Mouse (Mus musculus) megakaryocyte-erythroid progenitor cell, adult 5-6 weeks (primary cell): Measurements from ENCODE around the gene Adam8. TPM values are rescaled to one million over a fixed set of nuclear protein-coding genes. Genes with fewer than 3 reads are reported as not detected.

ENCODE experiments used
- ATAC-seq: replicated peaks from 2 replicates; pipeline ENCODE4 v1.8.0; 2016; ENCODE audit warnings: mild to moderate bottlenecking, inconsistent platforms; ENCODE audit not compliant: severe bottlenecking, poor library complexity, low FRiP score, low TSS enrichment
- total RNA-seq, 2 experiments: library from RNA; stranded (forward) in 1 of 2; stranded (reverse) in 1 of 2; fragments of 200-1000, 215-1000 nt in 1 of 2; fragments of >200 nt in 1 of 2; fragmentation: Nextera tagmentation in 1 of 2; gene quantifications; 2 replicates each; pipeline ENCODE4 v1.2.3; 2014 to 2017

The Adam8 gene
- total RNA-seq, 2 experiments from 2014 or later: 1.5 to 2.6 TPM

DNA sequence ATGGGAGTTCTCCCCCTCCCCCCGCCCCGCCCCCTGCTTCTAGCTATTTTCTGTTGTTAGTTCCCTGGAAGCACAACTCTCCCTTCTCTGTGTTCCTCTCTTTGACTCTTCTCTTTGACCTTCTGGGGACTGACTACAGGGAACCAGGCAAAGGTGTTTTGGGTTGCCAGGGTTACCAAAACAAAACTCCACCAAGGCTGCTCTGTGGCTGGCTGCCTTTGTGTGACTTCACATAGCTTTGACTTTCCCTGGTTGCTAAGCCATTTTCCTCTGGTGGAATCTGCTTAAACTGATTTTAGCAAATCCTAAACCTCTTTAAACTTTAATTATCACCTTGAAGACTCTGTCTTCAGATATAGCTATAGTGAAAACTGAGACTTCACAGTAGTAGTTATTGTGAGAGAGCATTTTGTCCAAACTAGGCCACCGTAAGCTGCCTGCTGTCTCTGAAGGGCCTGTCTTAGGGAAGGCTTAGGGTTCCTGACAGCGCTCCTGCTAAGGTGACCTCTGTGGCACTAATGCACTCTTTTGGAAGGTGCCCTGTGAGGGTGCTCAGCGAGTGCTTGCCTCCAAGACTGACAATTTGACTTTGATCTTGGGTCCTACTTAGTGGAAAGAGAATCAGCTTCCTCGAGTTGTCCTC is 40.2 kb downstream of the Adam8 start:
- ATAC-seq: no peak

DNA sequence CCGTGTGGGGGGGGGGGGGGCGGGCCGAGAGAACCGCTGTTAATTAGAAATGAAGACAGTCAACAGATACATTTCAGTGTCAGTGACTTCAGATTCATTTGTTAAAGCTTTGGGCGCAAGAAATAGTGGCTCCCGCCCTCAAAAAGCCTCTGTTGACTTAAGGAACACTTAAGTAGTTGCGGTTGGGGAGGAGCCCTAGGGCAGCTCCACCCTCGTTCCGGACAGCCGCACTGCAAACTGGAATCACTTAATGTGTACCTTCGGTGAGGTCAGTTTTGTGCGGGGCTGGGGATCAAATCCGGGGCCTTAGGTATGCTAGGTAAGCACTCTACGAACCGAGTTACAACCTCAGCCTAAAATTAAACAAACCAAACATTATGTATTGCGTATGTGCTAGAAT is 41.3 kb downstream of the Adam8 start:
- ATAC-seq: peak; percentile 31; the same call in 1 of the 2 replicates

DNA sequence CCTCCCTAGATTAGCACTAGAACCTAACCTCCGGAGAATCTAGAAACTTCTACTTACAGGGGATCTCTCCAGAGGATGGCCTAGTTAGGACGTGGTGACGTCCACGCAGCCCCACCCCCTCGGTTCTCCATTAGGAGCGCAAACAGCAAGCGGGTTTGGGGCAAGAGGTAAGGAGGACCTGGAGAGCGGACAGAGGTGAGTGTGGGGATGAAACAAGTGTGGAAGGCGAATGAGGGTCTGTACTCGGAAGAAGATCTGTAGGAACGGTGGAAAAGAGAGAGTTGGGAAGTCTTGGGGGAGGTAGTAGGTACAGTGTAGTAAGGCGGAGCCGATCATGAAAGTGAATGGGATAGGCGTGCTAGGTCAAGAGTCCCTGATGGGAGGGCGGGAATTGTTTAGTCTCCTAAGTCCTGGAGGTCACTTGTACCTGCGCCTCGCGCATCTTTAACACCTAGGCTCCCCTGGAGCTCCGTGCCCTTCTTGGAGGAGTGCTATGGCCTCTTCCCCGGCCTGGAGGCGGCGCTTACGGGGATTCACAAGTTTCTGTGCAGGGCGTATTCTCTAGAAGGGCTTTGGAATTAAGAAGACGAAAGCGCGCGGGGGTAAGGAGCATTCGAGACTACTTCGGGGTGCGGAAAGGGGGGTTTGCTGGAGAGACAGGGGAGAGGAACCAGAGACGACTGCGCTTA is 41.9 kb downstream of the Adam8 start:
- ATAC-seq: peak; percentile 78

DNA sequence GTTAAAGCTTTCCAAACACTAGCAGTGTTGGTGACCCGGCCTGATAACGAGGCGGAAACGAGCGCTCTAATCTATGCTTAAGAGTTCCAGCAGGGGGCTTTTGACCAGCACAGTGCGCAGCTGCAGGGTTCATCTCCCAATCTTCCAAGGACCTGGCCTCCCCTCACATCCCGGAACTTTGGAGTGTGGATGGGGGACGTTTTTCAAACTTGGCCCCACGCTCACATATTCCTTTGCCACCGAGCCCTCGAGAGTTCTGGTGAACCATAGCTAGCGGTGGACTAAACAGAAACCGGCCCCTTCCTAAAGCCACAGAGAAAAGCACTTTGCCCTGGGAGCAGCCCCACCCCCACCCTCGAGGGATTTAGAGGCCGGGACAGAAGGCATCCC is 42.5 kb downstream of the Adam8 start:
- peak; percentile 81 for ATAC-seq

DNA sequence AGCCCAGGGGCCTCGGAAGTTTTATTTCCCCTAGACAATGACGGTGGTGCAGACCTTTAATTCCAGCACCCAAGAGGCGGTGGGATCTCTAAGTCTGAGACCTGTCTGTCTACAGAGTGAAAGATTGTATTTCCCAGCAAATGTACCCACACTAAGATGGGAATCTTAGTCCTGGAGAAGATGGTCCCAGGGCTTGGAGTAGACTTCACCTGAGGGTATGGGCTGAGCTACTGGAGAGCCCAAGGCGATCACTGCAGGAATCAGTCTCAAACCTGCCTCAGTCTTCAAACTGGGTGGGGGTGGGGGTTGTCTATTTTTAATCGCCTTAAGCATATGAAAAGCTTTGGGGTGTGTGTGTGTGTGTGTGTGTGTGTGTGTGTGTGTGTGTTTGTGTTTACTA is 46.3 kb downstream of the Adam8 start:
- no peak for ATAC-seq

DNA sequence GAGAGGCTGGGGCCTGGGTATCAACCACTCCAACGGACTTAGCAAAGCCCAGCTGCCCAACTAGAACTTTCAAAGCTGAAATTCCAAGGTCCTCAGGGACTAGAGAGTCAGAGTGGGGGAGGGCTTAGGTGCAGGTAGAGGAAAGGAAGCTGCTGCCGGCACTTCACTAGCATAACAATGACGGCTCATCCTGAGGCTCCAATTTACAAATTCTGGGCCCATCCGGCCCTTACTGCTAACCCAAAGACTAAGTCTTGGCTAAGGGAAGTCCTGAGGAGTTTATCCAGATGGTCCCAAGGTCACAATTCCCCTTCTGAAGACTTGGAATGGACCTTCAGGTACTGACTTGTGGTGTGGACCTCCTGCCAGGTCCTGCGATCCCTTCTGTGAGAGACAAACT is 46.8 kb downstream of the Adam8 start:
- no peak for ATAC-seq

DNA sequence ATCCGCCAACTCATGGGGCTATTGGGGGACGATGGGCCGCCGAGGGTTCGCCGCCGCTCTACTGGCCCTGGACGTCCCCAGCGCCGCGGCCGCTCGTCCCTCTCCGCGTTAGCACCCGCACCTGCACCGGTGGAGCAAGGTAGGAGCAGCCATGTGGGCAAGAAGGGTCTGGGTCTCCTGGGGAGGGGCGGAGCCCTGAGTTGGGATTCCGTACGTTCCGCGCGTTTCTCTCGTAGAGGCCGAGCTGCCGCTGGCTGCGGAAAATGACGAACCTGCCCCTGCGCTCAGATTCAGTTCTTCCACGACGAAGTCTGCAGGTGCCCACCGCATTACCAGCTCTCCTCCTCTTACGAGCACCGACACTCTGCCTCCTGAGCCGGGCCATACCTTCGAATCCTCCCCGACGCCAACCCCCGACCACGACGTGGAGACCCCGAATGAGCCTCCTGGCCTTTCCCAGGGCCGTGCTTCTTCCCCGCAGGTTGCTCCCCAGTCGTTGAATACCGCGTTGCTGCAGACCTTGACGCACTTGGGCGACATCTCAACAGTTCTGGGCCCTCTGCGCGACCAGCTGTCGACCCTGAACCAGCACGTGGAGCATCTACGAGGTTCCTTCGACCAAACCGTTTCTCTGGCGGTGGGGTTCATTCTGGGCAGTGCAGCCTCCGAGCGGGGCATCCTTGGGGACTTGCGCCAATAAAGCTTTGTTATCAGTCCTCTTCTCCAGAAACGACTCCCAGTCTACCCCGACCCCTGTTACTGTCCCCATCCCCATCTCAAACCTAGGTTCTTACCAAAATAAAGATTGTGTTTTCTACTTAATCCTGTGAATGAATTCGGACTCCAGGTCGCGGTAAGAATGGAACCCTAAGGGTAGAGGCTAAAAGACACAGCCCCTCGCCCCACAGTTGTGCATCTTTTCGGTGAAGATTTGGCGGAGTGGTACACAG is 47.8 kb downstream of the Adam8 start:
- ATAC-seq: peak; percentile 12; the same call in 1 of the 2 replicates

DNA sequence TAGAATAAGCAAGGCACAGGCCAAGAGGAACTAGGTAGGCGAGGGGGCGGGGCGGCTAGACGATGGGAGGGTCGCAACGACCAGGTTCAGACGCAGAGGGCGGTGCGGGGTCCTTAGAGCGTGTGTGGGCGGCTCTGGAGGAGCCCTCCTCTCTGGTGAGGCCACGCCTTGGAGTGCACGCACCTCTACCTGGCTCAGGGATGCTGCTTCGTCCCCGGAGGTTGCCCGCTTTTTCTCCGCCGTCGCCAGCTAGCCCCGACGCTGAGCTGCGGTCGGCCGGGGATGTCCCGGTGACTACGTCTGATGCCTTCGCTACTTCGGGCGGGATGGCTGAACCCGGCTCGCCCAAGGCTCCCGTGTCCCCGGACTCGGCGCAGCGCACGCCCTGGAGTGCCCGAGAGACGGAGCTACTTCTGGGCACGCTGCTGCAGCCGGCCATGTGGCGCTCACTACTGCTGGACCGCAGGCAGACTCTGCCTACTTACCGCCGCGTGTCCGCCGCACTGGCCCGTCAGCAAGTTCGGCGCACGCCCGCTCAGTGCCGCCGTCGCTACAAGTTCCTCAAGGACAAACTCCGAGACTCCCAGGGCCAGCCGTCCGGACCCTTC is 48.6 kb downstream of the Adam8 start, which contains the start of gene Utf1:
TSS of gene Utf1 (plus strand) at position 116 of the 608 bp plus-strand sequence.
- ATAC-seq: peak; percentile 46

DNA sequence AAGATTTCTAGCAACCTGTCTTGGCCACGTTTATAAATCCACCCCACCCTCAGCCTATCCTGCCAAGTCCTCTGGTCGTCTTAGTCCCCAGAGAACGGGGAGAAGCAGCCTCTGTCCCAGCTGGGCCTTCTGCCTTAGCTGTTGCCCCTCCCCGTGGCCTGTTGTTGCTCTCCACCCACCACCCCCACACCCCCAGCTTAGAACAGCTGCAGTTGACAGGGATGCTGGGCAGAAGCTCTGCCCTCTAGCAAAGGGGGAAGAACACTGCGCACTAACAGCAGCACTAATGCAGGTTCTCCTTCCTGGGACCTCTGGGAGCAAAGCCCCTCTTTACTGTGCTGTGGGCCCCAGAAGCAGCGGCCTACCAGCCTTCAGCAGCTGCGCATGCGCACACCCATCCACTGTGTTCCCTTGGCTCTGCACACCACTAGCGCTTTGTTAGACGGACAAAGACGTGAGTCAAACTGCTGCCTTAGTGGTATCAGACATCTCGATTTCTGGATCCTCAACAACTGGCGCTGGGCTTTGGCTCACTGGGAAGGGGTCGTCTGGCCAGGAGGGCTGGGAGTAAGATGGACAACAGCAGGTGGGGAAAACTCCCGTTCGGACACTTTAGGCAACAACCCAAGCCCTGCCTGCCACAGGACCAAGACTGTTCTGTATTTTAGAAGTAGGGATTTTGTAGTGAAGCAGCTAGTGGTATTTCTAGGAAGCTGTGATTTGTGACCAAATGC is 51.7 kb downstream of the Adam8 start:
- no peak for ATAC-seq

DNA sequence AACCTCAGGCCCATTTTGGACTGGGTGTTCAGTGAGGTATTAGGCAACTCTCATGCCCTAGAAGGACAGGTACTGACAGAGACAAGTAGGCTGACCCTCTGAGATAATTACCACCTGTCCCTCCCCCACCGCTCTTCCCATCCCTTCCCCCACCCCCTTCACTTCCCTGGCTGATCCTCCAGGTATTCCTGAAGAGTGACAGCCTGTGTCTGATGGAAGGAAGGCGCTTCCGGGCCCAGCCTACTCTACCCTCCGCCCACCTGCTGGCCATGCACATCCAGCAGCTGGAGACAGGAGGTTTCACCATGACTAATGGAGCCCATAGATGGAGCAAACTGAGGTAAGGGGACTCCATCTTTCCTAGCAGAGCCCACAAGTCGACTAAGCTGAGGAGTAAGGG is 54.6 kb downstream of the Adam8 start:
- ATAC-seq: no peak

DNA sequence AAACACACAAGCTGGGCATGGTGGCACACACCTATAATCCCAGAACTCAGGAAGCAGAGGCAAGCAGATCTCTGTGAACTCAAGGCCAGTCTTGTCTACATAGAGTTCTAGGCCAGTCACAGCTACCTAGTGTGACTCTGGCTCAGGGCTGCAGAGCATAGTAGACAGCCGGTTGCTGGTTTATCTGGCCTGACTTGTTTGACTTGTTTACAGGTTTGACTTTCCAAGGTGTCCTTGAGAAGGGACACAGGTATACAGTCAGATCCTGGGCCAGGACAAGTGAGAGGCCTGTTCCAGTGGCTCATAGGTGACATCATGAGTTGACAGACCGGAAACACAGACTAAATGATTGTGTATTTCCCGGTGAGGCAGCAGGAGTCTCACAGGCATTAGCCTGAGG is 55.2 kb downstream of the Adam8 start:
- ATAC-seq: no peak

DNA sequence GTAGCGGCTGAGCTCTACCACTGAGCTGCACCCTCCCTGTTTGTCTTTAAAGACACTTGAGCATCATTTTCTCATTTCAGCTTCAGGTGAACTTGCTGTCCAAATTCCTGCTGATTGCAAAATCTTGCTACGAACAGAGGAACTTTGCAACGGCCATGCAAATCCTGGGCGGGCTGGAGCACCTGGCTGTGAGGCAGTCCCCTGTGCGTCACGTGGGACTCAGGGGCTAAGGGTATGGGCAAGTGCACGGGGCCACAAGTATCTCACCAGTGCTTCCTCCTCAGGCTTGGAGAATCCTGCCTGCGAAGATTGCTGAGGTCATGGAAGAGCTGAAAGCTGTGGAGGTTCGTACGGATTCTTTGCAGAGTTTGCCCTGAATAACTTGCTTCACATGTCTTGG is 55.7 kb downstream of the Adam8 start:
- ATAC-seq: no peak

DNA sequence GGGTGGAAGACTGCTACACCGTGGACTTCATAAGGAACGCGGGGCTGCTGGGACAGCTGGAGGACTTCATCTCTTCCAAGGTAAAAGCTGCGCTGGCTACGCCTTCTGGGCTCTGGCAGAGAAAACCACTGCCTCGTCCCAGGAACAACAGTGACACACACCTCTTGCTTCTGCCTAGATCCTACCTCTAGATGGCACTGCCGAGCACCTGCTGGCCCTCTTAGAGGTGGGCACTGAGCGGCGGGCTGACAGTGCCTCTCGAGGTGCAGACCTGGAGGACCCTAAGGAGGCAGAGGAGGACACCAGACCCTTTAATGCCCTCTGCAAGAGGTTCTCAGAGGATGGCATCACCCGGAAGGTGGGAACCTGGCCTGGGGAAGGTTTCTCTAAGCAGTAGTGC is 61.6 kb downstream of the Adam8 start:
- ATAC-seq: peak; percentile 88

Other genes with a start within 250 kb of the Adam8 start
- gene Adgra1, start 158.4 kb downstream of the Adam8 start, total RNA-seq (2014; fragmentation: Nextera tagmentation): not detected in 2 replicates
- gene Adgra1, start 158.4 kb downstream of the Adam8 start, total RNA-seq (2017): not detected in 2 replicates
- gene Kndc1, start 97.9 kb downstream of the Adam8 start, total RNA-seq (2014; fragmentation: Nextera tagmentation): not detected in 2 replicates
- not detected in 2 replicates for gene Kndc1, start 97.9 kb downstream of the Adam8 start, total RNA-seq (2017)
- gene Utf1, start 48.8 kb downstream of the Adam8 start, total RNA-seq (2014; fragmentation: Nextera tagmentation): not detected in 2 replicates
- not detected in 2 replicates for gene Utf1, start 48.8 kb downstream of the Adam8 start, total RNA-seq (2017)
- not detected in 2 replicates for gene 6430531B16Rik, start 13.8 kb downstream of the Adam8 start, total RNA-seq (2014; fragmentation: Nextera tagmentation)
- 1.0 TPM in 1 of 2 replicates, not detected in the other for gene 6430531B16Rik, start 13.8 kb downstream of the Adam8 start, total RNA-seq (2017)
- 21.3 and 34.7 TPM in 2 replicates for gene Zfp511, start 43.8 kb upstream of the Adam8 start, total RNA-seq (2014; fragmentation: Nextera tagmentation)
- gene Zfp511, start 43.8 kb upstream of the Adam8 start, total RNA-seq (2017): 22.0 and 26.9 TPM in 2 replicates
- 29.3 and 37.6 TPM in 2 replicates for gene Tubgcp2, start 44.1 kb upstream of the Adam8 start, total RNA-seq (2014; fragmentation: Nextera tagmentation)
- gene Tubgcp2, start 44.1 kb upstream of the Adam8 start, total RNA-seq (2017): 38.2 and 41.2 TPM in 2 replicates
- gene Msx3, start 56.5 kb upstream of the Adam8 start, total RNA-seq (2014; fragmentation: Nextera tagmentation): not detected in 2 replicates
- not detected in 2 replicates for gene Msx3, start 56.5 kb upstream of the Adam8 start, total RNA-seq (2017)
- gene Caly, start 90.0 kb upstream of the Adam8 start, total RNA-seq (2014; fragmentation: Nextera tagmentation): not detected in 2 replicates
- not detected in 2 replicates for gene Caly, start 90.0 kb upstream of the Adam8 start, total RNA-seq (2017)
- gene Prap1, start 100.8 kb upstream of the Adam8 start, total RNA-seq (2014; fragmentation: Nextera tagmentation): not detected in 2 replicates
- gene Prap1, start 100.8 kb upstream of the Adam8 start, total RNA-seq (2017): not detected in 2 replicates
- gene Fuom, start 109.9 kb upstream of the Adam8 start, total RNA-seq (2014; fragmentation: Nextera tagmentation): 4.1 and 17.9 TPM in 2 replicates
- 12.0 TPM in 1 of 2 replicates, not detected in the other for gene Fuom, start 109.9 kb upstream of the Adam8 start, total RNA-seq (2017)
- 15.1 and 22.1 TPM in 2 replicates for gene Paox, start 123.2 kb upstream of the Adam8 start, total RNA-seq (2014; fragmentation: Nextera tagmentation)
- gene Paox, start 123.2 kb upstream of the Adam8 start, total RNA-seq (2017): 4.1 and 6.9 TPM in 2 replicates
- 50.1 and 62.9 TPM in 2 replicates for gene Echs1, start 123.9 kb upstream of the Adam8 start, total RNA-seq (2014; fragmentation: Nextera tagmentation)
- 52.5 and 85.0 TPM in 2 replicates for gene Echs1, start 123.9 kb upstream of the Adam8 start, total RNA-seq (2017)
- gene Mtg1, start 145.0 kb upstream of the Adam8 start, total RNA-seq (2014; fragmentation: Nextera tagmentation): 39.7 and 53.5 TPM in 2 replicates
- 8.3 and 13.0 TPM in 2 replicates for gene Mtg1, start 145.0 kb upstream of the Adam8 start, total RNA-seq (2017)
- gene Sprn, start 162.3 kb upstream of the Adam8 start, total RNA-seq (2014; fragmentation: Nextera tagmentation): 0.83 TPM in 1 of 2 replicates, not detected in the other
- gene Sprn, start 162.3 kb upstream of the Adam8 start, total RNA-seq (2017): not detected in 2 replicates
- gene Olfr522, start 172.2 kb upstream of the Adam8 start, total RNA-seq (2014; fragmentation: Nextera tagmentation): not detected in 2 replicates
- gene Olfr522, start 172.2 kb upstream of the Adam8 start, total RNA-seq (2017): not detected in 2 replicates
- not detected in 2 replicates for gene Olfr523, start 180.7 kb upstream of the Adam8 start, total RNA-seq (2014; fragmentation: Nextera tagmentation)
- gene Olfr523, start 180.7 kb upstream of the Adam8 start, total RNA-seq (2017): not detected in 2 replicates
- gene Olfr524, start 213.4 kb upstream of the Adam8 start, total RNA-seq (2014; fragmentation: Nextera tagmentation): not detected in 2 replicates
- gene Olfr524, start 213.4 kb upstream of the Adam8 start, total RNA-seq (2017): not detected in 2 replicates
- gene Cd163l1, start 225.7 kb upstream of the Adam8 start, total RNA-seq (2014; fragmentation: Nextera tagmentation): not detected in 2 replicates
- gene Cd163l1, start 225.7 kb upstream of the Adam8 start, total RNA-seq (2017): 0.19 TPM in 1 of 2 replicates, not detected in the other